Mouse (Mus musculus) megakaryocyte progenitor cell, adult 5-6 weeks (primary cell): Measurements from ENCODE around the gene Get4. TPM values are rescaled to one million over a fixed set of nuclear protein-coding genes. Genes with fewer than 3 reads are reported as not detected.

ENCODE experiments used
- ATAC-seq: replicated peaks from 2 replicates; pipeline ENCODE4 v1.8.0; 2016; ENCODE audit warnings: mild to moderate bottlenecking, moderate TSS enrichment, inconsistent platforms; ENCODE audit not compliant: poor library complexity
- total RNA-seq, 2 experiments: library from RNA; stranded (forward) in 1 of 2; stranded (reverse) in 1 of 2; fragments of 157-497, 149-512 nt in 1 of 2; fragments of 200-1000 nt in 1 of 2; gene quantifications; 2 replicates each; pipeline versions ENCODE4 v1.2.3 to v1.2.4; 2015 to 2017

Gene Get4
- total RNA-seq, 2 experiments from 2014 or later = 17.4 to 23.0 TPM

GRCm38 (mm10) chr5:139314941-139315642 is 63.0 kb downstream of the Get4 start:
- ATAC-seq = no peak

GRCm38 (mm10) chr5:139316982-139317675 is 65.0 kb downstream of the Get4 start:
- no peak for ATAC-seq

- no peak for ATAC-seq
These were observed 65.8 kb downstream of the Get4 start for GRCm38 (mm10) chr5:139317751-139318504.

Other genes with a start within 250 kb of the Get4 start
- gene Prkar1b, start 102.3 kb upstream of the Get4 start, total RNA-seq (2015) = 0.81 and 2.6 TPM in 2 replicates
- gene Prkar1b, start 102.3 kb upstream of the Get4 start, total RNA-seq (2017) = 0.21 and 0.64 TPM in 2 replicates
- gene Dnaaf5, start 102.1 kb upstream of the Get4 start, total RNA-seq (2015) = 11.6 and 15.8 TPM in 2 replicates
- 8.1 and 9.3 TPM in 2 replicates for gene Dnaaf5, start 102.1 kb upstream of the Get4 start, total RNA-seq (2017)
- gene Sun1, start 51.7 kb upstream of the Get4 start, total RNA-seq (2015) = 18.8 and 21.5 TPM in 2 replicates
- gene Sun1, start 51.7 kb upstream of the Get4 start, total RNA-seq (2017) = 37.2 and 37.4 TPM in 2 replicates
- gene Adap1, start 73.3 kb downstream of the Get4 start, total RNA-seq (2015) = 23.8 and 27.4 TPM in 2 replicates
- gene Adap1, start 73.3 kb downstream of the Get4 start, total RNA-seq (2017) = 29.9 and 47.0 TPM in 2 replicates
- 30.3 and 32.1 TPM in 2 replicates for gene Cox19, start 99.1 kb downstream of the Get4 start, total RNA-seq (2015)
- 27.1 and 29.3 TPM in 2 replicates for gene Cox19, start 99.1 kb downstream of the Get4 start, total RNA-seq (2017)
- not detected in 2 replicates for gene Cyp2w1, start 100.3 kb downstream of the Get4 start, total RNA-seq (2015)
- gene Cyp2w1, start 100.3 kb downstream of the Get4 start, total RNA-seq (2017) = not detected in 2 replicates
- gene Gpr146, start 125.4 kb downstream of the Get4 start, total RNA-seq (2015) = 6.0 and 6.3 TPM in 2 replicates
- gene Gpr146, start 125.4 kb downstream of the Get4 start, total RNA-seq (2017) = 5.7 and 6.7 TPM in 2 replicates
- 1.8 and 2.3 TPM in 2 replicates for gene C130050O18Rik, start 153.0 kb downstream of the Get4 start, total RNA-seq (2015)
- gene C130050O18Rik, start 153.0 kb downstream of the Get4 start, total RNA-seq (2017) = 1.3 and 2.1 TPM in 2 replicates
- not detected in 2 replicates for gene Gper1, start 170.8 kb downstream of the Get4 start, total RNA-seq (2015)
- not detected in 2 replicates for gene Gper1, start 170.8 kb downstream of the Get4 start, total RNA-seq (2017)
- gene 3110082I17Rik, start 208.2 kb downstream of the Get4 start, total RNA-seq (2015) = 20.7 and 26.2 TPM in 2 replicates
- 60.9 and 69.2 TPM in 2 replicates for gene 3110082I17Rik, start 208.2 kb downstream of the Get4 start, total RNA-seq (2017)
- gene Zfand2a, start 232.2 kb downstream of the Get4 start, total RNA-seq (2015) = 15.8 and 18.8 TPM in 2 replicates
- 11.1 and 20.2 TPM in 2 replicates for gene Zfand2a, start 232.2 kb downstream of the Get4 start, total RNA-seq (2017)